Mouse (Mus musculus) small intestine, adult 2 months (tissue): ENCODE results near the gene Ufsp1. TPM values are rescaled to one million over a fixed set of nuclear protein-coding genes. Genes with fewer than 3 reads are reported as not detected.
"Not testable (repeated sequence)": the region's sequence is repeated elsewhere in the genome, so short reads cannot be mapped to it uniquely, and the experiment has no call there.

ENCODE experiments used
- H3K27ac ChIP-seq: fragments of 200-500 bp; 2 replicates; pipeline ENCODE4 v1.5.1; 2012; ENCODE audit warnings: low read depth, low read length, control low read depth, inconsistent platforms; ENCODE audit not compliant: insufficient read depth
- H3K27me3 ChIP-seq: fragments of 200-500 bp; 2 replicates; pipeline ENCODE4 v1.6.1; 2012; ENCODE audit warnings: mild to moderate bottlenecking, moderate library complexity, low read length, inconsistent platforms; ENCODE audit not compliant: control insufficient read depth, insufficient read depth
- H3K36me3 ChIP-seq: fragments of 200-500 bp; 2 replicates; pipeline ENCODE4 v1.6.1; 2012; ENCODE audit warnings: mild to moderate bottlenecking, low read length, control low read depth, inconsistent platforms; ENCODE audit not compliant: control insufficient read depth, insufficient read depth
- H3K4me1 ChIP-seq: fragments of 200-500 bp; 2 replicates; pipeline ENCODE4 v1.6.1; 2012; ENCODE audit warnings: low read length, inconsistent platforms, mixed read lengths; ENCODE audit not compliant: control insufficient read depth, insufficient read depth, insufficient read length
- H3K4me3 ChIP-seq: fragments of 200-500 bp; 2 replicates; pipeline ENCODE4 v1.5.1; 2012; ENCODE audit warnings: low read depth, mild to moderate bottlenecking, control low read depth, inconsistent platforms, low read length, moderate library complexity
- CTCF ChIP-seq: fragments of 200-500 bp; IDR thresholded peaks from 2 replicates; pipeline ENCODE4 v1.5.1; 2012; ENCODE audit warnings: low read depth, mild to moderate bottlenecking, control low read depth, inconsistent platforms, low read length, moderate library complexity, mixed read lengths; ENCODE audit not compliant: insufficient replicate concordance, insufficient read length; ENCODE audit errors: extremely low read depth
- POLR2A ChIP-seq: fragments of 200-500 bp; IDR thresholded peaks from 2 replicates; pipeline ENCODE4 v1.6.1; 2012; ENCODE audit warnings: low read depth, mild to moderate bottlenecking, control low read depth, inconsistent platforms, low read length, moderate library complexity
- WGBS: fragments of 180-500 bp; shearing (Covaris S2); methylation state at CpG from one replicate; pipeline ENCODE4 v1.1.7; 2018; 5-methylcytosine and 5-hydroxymethylcytosine counted together
- polyA plus RNA-seq: library from polyadenylated mRNA; depleted of rRNA; stranded (reverse); fragments of >200 nt; gene quantifications from 2 replicates; pipeline ENCODE4 v1.2.3, GENCODE M21; 2012; rRNA removed

The Ufsp1 gene
- polyA plus RNA-seq: 7.0 and 10.9 TPM in 2 replicates

- TF ChIP-seq CTCF (no peak), POLR2A (peak; percentile 33)
- Histone ChIP-seq H3K4me1 (peaks cover 26% of the 10 kb centered on the region), H3K4me3 (peak within 1 kb of the TSS; percentile 84), H3K27me3 (0 out of 2 replicates have a peak, but pooled peaks cover under 1% of the 10 kb centered on the region), H3K36me3 (peaks cover 39% of the 10 kb centered on the region), H3K27ac (peak within 1 kb of the TSS; percentile 94)
- under 1% methylated on average over 52 of the region's 52 CpGs for WGBS
Observed at GRCm38 (mm10) chr5:137293839-137294743, at the start of gene Ufsp1. Gene Ufsp1, plus strand, starts transcription at chr5:137294629.

GRCm38 (mm10) chr5:137263897-137264720 is 30.3 kb upstream of the Ufsp1 start:
- Histone ChIP-seq H3K27me3 (no peaks in the 10 kb centered on the region; the same call in 1 of the 2 replicates), H3K27ac (peak overlapping the region; percentile 78), H3K4me3 (no peak overlapping the region), H3K4me1 (peaks cover 23% of the 10 kb centered on the region), H3K36me3 (no peaks in the 10 kb centered on the region)
- WGBS: 25% methylated on average over 14 of the region's 14 CpGs
- no peak for TF ChIP-seq POLR2A
- no peak for TF ChIP-seq CTCF

- Histone ChIP-seq H3K4me3 (peak overlapping the region; percentile 4; the same call in 1 of the 2 replicates), H3K36me3 (no peaks in the 10 kb centered on the region), H3K27me3 (no peaks in the 10 kb centered on the region; the same call in 1 of the 2 replicates), H3K27ac (peak overlapping the region; percentile 78), H3K4me1 (peaks cover 23% of the 10 kb centered on the region)
- 86% methylated on average over 11 of the region's 11 CpGs for WGBS
- TF ChIP-seq POLR2A (no peak), CTCF (no peak)
Observed at GRCm38 (mm10) chr5:137264787-137265186, 29.6 kb upstream of the Ufsp1 start.

- TF ChIP-seq POLR2A: 0 out of 2 replicates have a peak, but pooled peaks have one; percentile 18
- no peak for TF ChIP-seq CTCF
- Histone ChIP-seq H3K27me3 (no peaks in the 10 kb centered on the region; the same call in 1 of the 2 replicates), H3K4me1 (peaks cover 22% of the 10 kb centered on the region), H3K27ac (peak overlapping the region; percentile 58), H3K36me3 (no peaks in the 10 kb centered on the region), H3K4me3 (peak overlapping the region; percentile 59)
- WGBS: 2% methylated on average over 17 of the region's 18 CpGs
Observed at GRCm38 (mm10) chr5:137268131-137268910, 26.1 kb upstream of the Ufsp1 start.

- peaks cover 24% of the 10 kb centered on the region for H3K4me1 ChIP-seq
- peak overlapping the region; percentile 89 for H3K27ac ChIP-seq
- peak overlapping the region; percentile 21 for H3K4me3 ChIP-seq
- H3K27me3 ChIP-seq: no peaks in the 10 kb centered on the region
- 19% methylated on average over 18 of the region's 18 CpGs for WGBS
- H3K36me3 ChIP-seq: no peaks in the 10 kb centered on the region
- peak; percentile 74; the same call in 1 of the 2 replicates for TF ChIP-seq CTCF
- no peak; the same call in 1 of the 2 replicates for TF ChIP-seq POLR2A
Observed at GRCm38 (mm10) chr5:137277360-137278342, 16.8 kb upstream of the Ufsp1 start.

- peaks cover 30% of the 10 kb centered on the region for H3K4me1 ChIP-seq
- H3K27ac ChIP-seq, H3K36me3 ChIP-seq, H3K4me3 ChIP-seq: not testable (repeated sequence)
- 77% methylated on average over 6 of the region's 6 CpGs for WGBS
- H3K27me3 ChIP-seq: peaks cover 21% of the 10 kb centered on the region
Observed at GRCm38 (mm10) chr5:137284411-137284810, 10.0 kb upstream of the Ufsp1 start.
